Mouse (Mus musculus) regulatory T cell (primary cell): ENCODE results near the gene Btbd10.

ENCODE experiments used
- in situ Hi-C: fragments of 300-600 bp; cut with MboI, MseI; formaldehyde crosslinking; loops from one replicate; pipeline ENCODE4 v1.15.1; 2025; ENCODE audit warnings: high pct_unique_total_duplicates

Btbd10 gene

DNA sequence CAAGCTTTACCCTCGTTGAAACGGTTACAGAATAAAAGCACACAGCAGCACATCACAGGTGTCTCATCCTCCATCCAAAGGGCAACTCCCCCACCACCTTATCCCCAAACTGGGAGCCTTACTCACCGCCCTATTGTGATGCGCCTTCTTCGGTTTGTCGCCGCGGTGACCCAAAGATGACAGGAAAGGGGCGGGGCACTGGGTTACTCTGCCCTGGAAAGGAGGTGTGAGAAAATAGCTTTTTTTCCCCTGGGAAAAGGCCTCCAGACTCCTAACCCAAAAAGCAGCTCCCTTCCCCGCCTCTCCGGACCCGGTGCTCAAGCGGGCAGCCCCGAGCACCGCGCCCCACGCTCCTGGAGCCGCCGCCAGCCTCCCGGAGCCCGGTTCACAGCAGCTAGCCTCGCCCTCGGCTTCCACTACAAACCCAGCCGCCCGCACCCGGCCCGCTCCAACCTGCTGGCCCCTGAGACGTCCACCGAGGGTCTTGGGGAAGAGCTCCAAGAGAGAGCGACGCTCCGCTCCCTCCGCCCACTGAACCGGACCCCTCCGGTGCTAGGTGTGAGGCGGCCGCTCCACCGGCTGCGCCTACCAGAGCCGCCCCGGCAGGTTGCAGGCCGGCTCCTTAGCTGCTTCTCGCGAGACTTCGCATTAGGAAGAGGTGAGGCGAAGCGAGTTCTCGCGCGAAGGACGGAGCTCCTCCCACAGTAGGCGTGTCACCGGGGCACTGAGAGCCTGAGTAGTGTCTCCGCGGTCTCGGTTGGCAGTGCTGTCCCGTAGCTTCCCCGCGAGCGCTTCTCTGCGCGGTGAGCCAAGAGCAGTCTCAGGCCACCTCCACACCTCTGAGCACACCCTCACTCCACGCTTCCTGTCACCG, at the start of gene Btbd10:
Gene Btbd10 (minus strand): TSS at position 647 of the 874 bp plus-strand sequence.
- in situ Hi-C loops, result no loop called here

DNA sequence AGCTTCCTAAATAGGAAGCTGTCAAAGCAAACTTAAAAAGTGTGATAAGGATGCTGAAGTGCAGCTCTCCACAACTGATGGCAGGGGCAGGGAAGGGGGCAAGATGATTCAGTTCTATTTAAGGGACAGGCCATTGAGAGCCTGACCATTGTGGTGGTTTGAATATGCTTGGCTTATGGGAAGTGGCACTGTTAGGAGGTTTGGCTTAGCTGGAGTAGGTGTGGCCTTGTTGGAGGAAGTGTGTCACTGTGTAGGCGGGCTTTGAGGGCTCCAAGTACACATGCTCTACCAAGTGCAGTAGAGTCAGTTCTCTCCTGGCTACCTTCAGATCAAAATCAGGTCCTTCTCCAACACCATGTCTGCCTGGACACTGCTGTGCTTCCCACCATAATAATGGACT, 47.3 kb upstream of the Btbd10 start:
- in situ Hi-C loops, result no loop called here

DNA sequence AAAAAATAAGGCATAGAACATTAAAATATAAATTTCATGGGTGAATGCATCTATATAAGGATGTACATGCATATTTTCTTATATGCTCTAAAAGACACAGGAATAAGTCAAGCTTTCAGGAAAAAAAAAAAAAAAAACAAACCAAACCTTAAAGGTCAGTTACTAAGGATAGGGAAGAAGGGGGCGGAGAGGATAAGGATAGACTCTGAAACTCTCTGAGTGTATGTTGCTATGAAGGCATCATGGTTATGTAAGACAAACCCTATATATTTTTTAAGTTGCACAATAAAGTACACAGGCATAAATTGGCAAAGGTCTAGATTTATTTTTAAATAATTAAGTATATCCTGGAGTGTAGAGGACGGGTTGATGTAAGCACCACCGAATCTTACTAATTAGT, 46.1 kb upstream of the Btbd10 start:
- in situ Hi-C loops, result no loop called here

DNA sequence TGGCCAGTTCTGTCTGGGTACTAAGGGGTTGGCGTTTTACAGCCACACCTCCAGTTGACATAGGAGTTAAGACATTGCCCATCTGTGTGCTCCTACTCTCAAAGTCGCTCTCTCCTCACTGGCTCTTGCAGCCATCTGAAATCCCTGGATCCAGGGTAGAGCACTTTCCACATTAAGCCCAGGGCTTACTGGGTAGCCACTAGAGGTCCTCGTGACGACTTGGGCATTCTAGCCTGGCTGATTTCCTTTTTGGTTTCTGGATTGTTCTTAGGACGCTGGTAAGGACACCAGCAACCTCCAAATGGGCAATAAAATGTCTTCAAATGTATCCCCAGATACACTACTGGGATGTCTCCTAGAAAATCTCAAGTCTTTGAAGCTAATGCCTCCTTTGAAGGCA, 39.5 kb upstream of the Btbd10 start:
- in situ Hi-C loops, result no loop called here

DNA sequence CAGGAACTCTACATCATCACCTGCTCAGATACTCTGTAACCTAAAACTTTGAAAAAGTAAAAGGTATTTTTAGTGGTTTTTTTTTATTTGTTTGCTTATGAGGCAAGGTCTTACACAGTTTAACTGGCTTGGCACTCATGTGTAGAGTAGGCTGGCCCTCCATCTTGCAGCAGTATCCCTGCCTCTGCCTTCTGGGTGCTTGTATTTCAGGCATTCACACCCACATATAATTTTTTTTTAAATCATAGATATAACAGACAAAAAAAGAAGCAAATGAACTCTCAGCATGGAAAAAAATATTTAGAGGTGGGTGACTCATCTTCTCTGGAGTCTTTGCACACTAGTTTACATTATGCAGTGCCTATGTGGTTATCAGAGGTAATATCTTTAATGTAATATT, 28.9 kb upstream of the Btbd10 start:
- in situ Hi-C loops, result no loop called here

DNA sequence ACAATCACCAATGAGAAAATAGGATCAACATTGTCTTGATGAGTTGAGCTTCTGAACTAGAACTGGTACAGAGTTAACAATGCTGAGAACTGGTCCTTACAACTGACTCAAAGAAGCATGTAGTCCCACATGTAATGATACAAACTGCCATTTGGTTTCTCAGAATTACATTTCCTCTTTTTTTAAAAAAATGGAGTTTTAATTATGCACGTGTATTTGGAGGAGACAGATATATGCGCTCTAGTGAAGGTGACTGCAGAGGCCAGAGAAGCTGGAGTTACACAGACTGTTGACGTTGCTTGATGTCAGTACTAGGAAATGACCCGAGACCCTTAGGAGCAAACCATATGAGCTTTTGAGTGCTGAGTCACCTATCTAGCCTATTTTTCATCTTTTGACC, 27.5 kb upstream of the Btbd10 start:
- in situ Hi-C loops, result no loop called here

DNA sequence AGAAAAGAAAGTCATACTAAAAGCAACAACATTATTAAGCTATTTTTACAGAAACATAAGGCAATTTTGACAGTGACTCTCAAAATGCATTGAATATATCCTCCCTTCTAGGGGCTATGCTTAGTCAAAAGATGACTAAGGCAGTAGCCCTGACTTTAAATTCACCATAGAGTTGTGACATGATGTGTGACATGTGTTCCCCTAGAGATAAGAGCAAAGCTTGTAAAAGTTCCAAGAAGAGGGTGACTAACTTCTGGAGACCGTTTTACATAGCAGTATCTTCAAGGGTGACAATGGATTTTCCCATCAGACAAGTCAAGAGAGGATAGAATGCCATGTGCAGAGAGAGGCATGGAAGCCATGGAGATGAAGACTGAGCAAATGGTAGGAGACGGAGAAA, 22.4 kb upstream of the Btbd10 start:
- in situ Hi-C loops, result no loop called here

DNA sequence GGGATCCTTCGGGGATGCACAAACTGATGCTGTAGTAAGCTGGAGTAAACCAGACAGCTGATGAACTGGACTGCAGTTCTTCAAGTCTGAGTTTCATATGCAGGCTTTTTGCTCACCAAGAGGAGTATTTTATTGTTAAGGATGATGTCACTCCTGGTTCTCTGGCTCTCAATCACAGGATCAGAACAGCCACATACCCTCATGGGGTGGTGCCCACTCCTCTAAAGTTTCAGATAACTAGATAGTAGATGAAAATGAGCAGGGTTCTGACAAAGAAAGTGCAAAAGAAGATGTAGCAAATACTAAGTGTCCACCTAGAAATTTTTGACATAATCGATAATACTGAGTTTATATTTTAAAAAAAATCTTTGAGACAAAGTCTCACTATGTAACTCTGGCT, 19.3 kb upstream of the Btbd10 start, which contains the start of gene Pth:
Gene Pth (minus strand): TSS at position 101 of the 400 bp plus-strand sequence.
- in situ Hi-C loops, result no loop called here

DNA sequence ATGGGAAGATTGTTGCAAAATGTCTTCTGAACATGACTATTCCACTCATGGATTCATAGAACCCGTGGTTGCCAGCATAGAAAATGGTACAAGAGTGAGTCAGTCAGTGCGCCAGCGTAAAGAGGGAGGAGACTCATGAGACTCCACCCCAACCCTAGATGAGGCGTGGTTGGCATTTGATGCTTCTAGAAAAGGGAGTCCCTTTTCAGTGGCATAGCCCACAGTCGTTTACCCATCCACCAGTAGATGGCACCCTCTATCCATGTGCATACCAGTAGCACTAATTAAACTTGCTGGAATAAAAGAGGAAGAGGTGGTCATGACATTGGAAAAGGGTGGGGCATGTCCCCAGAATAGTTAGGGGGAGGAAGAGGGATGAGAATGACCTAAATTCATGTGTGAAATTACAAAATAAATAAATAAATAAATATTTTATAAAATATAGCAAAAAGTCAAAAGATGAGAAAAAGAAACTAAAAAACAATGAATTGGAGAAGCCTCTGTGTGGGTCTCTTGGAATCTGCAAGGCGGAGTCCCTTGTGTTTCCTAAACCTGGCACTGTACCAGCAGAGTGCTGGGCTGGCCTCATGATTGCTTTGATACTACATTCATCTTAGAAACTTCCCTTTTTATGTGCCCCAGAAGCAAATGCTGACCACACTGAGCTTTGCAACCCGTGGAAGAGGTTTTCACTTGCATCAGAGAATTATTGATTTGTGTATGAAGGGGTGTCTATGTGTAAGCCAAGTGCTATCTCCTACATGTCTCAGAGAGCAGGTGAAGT, 8.9 kb upstream of the Btbd10 start:
- in situ Hi-C loops, result loop anchor here (5.0 to 10.0 kb wide), 3 partner anchors 57 to 707 kb away; no protein-coding TSS in a partner anchor

DNA sequence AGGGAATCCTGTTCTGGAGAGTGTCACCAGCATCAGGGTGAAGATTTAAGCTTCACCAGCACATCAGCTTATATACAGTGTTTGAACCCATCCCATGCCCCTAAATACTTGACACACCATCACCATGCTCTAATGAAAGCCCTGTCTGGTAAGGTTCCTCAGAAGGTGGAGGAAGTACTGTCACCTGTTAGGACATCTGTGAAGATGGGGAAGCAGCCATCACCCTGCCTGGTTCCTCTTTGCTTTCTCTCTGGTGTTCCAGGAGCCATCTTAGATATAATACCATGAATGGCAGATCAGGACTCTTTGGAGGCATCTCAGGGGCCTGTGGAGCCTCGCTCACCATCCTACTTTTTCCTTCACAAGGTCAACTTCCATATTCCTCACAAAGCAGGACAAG, 3.5 kb upstream of the Btbd10 start:
- in situ Hi-C loops, result loop anchor here (5.0 to 10.0 kb wide), 3 partner anchors 62 to 712 kb away; partner anchors contain the start of gene Far1

DNA sequence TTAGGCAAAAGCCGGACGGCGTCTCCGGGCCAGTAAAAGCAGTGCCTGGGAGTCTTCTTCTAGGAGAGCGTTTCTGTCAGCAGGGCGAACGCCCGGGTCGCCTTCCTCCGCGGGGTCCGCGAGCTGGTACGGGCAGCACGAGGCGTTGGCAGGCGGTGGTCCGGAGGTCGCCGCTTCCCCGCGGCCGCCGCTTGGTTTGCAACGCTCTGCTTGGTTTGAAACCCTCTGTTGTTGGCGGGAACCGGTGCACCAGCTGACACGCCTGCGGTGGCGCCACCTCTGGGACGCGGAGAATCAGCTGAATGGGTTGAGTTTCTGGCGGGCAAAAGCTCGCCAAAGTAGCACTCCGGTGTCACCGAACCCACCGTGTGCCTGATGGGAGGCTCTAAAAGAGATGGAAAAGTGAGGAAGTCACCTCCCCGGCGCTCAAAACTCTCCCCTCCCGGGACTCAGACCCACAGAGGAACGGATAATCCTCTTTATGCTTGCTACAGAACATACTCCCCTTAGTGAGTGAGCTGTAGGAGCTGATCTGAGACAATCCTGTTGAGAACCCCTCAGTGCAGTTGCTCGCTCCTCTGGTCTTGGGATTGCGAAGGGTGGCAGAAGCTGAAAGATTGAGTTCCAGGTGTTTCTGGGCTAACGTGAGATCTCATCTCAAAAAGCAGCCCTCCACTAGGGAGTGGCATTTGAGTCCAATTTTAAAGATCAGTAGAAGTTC, 588 bp upstream of the Btbd10 start:
- in situ Hi-C loops, result loop anchor here (5.0 to 10.0 kb wide), 3 partner anchors 65 to 715 kb away; partner anchors contain the start of gene Far1

DNA sequence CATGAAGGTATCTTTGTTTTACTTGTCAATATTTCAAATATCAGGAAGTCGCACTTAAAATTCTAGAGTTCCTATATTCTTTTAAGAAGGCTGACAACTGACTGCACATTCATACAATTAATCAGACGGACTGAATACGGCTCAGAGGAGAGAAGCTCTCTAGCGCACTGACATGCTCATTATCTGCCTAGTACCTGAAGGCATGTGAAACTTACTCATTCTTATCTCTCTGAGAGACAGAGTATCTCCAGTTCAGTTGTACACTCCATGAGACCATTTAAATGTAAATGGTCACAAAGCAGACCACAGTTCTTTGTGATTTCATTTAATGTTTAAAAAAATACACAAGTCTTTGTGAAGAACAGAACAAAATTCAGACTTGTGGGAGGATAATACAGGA, 1.8 kb downstream of the Btbd10 start:
- in situ Hi-C loops, result no loop called here

DNA sequence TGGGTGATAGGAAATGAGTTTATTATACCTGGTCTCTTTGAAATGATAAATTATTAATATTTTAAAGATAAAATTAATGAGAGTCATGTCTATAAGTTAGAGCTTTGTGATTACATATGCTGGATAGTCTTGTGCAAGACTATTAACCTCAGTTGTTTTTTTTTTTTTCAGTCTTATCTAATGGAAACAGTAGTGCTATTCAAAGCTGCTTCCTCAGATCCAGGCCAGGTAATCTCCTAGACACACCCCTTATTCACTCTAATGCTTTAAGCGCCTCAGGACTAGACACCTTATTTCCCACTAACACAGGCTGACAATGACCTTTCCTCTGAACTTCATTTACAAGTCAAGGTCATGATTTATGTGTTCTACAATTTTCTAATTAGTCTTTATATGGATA, 20.1 kb downstream of the Btbd10 start:
- in situ Hi-C loops, result no loop called here

DNA sequence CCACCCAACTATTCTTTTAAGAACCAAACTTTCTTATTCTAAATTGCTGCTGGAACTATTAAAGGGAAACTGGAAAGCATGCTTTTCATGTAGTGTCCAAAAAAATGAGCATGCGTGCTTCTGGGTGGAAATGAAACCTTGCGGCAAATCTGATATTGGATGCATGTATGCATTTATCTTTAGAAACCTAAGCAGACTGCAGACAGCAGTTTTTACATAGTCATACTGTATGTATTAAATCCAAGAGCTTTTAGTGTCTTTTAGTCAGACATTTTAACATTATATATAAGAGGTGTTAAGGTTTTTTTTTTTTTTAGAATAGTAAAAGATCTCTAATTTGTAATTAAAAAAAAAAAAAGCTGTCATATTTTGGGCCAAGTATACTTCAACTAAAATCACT, 21.5 kb downstream of the Btbd10 start:
- in situ Hi-C loops, result no loop called here

DNA sequence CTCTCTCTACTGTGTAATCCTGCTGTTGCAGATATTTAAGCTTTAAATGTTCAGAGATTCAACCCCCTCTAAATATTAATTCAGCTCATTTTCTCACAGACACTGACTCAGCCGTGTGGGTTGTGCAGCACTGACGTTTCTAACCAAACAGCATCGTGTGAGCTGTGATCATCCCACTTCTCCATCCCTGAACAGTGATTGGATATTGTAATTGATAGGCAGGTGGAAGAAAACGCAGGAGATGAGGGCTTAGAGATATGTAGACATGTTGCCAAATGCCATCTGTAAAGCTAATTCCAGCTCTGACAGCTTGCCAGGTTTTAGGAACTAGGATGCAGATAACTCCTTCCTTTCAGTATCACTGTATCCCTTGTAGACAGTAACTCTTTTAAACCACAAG, 21.9 kb downstream of the Btbd10 start:
- in situ Hi-C loops, result no loop called here

DNA sequence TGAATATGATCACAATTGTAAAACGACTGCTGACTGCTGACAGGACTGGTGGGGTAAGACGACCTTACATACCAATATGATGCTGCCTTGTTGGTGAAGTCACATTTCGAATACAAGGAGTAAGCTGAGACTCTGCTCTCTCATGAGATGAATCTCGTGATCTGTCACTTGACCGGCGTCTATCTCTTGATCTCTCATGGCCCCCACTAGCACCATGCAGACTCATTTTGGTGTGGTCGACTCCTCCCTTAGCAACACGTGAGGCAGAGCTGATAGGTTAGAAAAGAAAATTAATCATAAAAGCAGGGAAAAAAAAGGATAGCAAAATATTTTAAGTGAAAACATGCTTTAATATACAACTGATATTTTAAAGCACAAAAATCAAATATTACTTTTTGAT, 33.9 kb downstream of the Btbd10 start:
- in situ Hi-C loops, result no loop called here

DNA sequence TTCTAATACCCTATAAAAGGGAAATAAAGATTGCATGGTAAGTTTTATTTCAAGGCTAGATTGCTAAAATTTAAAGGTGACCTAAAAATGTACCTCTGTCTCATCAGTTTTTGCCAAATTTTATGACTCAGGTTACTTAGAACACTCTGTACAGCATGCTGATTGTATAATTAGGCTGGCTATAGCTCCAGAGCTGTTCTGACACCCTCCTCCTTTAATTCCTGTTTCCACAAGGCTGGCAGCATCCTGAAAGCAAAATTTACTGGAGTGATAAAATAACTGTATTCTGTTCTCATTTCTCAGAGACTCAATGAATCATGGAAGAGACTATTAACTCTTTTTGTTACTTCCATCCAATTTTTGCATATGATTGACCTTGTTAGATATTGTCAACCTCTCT, 35.2 kb downstream of the Btbd10 start:
- in situ Hi-C loops, result no loop called here

DNA sequence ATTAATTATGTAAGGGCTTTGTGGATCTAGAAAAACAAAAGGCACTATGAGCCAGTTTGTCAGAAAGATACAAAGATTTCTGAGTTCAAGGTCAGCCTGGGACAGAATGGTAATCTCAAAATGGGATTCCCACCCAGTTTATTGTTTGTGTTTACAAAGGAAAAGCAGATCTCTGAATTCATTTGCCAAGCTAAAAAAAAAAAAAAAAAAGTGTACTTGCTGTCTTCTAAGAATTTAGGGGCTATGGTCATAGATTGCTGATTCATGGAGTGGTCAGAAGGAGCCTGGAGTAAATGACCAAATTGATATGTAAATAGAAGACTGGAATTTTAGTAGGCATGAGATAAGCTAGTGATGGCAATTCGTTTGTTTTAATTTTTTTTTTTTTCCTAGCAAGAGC, 49.1 kb downstream of the Btbd10 start:
- in situ Hi-C loops, result loop anchor here (10.0 kb wide), 1 partner anchor 405 kb away; no protein-coding TSS in a partner anchor

DNA sequence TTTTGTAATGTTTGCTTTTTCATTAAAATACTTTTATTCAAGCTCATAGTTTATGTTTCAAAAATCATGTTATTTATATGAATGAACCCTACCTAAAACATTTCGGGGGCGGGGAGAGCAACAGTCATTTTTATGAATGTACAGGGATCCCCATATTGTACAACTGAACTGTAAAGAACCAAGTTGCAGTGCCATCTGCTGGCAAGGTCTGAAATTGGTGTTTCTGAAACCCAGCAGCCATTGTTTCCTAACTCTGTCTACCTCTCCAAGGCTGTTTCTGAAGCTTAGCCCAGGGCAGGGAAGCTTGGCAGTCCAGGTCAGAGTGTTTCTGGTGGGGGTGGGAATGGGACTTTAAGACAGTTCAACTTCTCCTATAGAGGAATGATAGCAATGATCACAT, 57.4 kb downstream of the Btbd10 start:
- in situ Hi-C loops, result loop anchor here (5.0 kb wide), 1 partner anchor 54 kb away; no protein-coding TSS in a partner anchor

DNA sequence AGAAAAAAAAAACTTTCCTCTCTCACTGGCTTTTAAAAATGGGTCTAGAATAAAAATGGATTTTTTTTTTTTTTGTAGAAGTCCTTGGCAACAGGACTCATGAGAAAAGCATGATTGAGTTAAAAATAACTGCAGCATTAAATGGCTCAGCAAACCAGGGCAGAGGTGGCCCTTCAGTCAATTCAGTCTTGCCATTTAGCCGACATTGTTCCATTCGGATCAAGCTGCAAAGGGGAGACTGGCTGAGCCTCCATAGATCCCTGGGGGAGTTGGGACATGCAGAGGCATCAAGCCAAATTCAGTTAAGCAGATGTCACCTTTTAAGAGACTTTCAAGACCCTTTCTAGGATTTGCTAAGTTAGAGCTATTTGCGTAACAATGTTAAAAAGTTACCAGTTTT, 59.1 kb downstream of the Btbd10 start:
- in situ Hi-C loops, result loop anchor here (5.0 kb wide), 1 partner anchor 53 kb away; no protein-coding TSS in a partner anchor

DNA sequence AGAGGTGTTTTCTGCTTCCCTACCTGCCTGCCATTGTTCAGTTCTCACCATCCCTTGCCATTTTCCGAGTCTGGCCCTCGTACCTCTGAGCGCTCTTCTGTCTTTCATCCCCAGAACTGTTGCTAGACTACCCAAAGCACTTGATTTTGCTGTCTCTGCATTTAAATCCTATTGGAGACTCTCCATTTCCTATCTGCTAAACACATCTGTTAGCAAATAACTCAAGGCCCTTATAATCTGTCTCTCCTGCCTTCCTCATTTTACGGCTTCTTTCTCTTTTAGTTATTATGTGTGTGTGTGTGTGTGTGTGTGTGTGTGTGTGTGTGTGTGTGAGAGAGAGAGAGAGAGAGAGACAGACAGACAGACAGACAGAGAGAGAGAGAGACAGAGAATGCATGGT, 71.4 kb downstream of the Btbd10 start:
- in situ Hi-C loops, result no loop called here
